Mouse (Mus musculus) mouse embryonic stem cell (cell line): ENCODE measurements at regions not wholly inside any gene's neighbourhood (a gene's known extent, or its start where the extent isn't known, plus 50 kb on each side); places are given as distances from the start of the nearest gene placed in this dataset.

ENCODE experiments used
- in situ Hi-C, 2 experiments: fragments of 300-500 bp; cut with MboI; formaldehyde crosslinking; loops; 1 replicate in 1 of 2; 3 replicates in 1 of 2; pipeline ENCODE4 v1.14.3; 2019 to 2020; ENCODE audit warnings: low sequenced_read_pairs in 2 of 2, low pct_unique_long_range_greater_than_20kb in 1 of 2, mixed read lengths in 1 of 2; ENCODE audit not compliant: unreplicated experiment in 1 of 2

DNA sequence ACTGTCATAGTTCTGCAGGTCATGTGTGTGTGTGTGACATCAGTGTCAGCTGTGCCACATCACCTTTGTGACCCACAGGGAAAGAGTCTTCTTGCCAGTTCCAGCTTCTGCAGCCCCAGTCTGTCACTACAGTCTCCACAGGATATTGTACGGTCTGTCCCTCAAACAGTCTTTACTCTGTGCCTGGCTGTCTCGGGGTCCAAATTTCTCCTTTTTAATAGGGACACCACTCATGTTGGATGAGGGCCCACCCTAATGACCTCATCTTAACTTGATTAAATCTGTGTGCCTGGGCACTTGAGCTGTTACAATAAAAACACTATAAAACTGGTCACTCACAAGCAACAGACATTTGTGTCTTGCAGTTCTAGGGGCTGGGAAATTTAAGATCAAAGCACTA lies 165.1 kb upstream of the Sox9 start:
- in situ Hi-C loops = no loop called here

DNA sequence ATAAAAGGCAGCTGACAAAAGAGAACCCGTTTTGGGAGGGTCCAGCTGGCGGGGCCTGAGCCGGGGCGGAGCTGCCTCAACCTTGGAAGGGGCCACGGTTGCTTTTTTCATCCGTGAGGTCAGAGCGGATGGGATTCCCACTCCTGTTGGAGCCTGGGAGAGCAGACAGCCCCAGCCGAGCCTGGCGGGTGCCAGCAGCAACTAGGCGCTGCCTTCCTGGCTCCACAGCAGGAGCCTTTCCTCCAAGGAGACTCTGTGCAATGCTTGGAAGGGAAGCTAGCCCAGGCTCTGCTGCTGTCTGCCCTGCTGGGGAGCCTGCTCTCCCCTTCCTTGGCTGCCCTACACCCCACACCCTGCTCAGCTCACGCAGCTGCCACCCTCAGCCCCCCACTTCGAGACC lies 161.1 kb upstream of the Sox9 start:
- in situ Hi-C loops = no loop called here

DNA sequence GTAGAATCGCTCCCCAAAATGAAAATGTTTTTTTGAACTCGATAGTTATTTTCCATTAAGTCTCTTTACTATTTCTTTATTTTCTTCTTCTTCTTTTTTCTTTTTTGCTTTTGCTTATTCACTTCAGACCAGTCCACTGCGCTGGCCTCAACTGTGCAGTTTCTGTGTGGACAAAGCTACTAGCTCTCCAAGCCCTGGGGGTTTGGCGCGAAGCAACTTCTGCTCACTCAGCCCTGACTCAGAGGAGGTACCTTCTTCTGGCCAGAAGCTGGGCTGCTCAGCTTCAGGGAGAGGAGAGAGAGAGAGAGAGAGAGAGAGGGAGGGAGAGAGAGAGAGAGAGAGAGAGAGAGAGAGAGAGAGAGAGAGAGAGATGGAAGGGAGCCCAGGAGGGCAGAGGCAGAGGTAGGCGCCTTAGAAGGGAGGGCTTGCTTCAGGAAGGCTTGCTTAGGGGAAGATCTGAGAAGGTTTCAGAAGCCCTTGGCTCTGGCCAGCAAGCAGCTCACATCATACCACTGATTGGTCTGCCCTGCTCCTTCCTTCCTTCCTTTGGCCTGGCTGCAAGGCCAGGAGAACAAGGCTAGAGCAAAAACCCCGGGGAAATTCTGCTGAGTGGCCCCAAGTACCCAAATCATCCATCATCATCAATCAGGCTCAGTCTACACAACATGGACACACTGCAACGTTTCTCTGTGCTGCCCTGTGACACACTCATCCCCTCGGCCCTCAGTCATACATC lies 160.5 kb upstream of the Sox9 start:
- in situ Hi-C loops = no loop called here

DNA sequence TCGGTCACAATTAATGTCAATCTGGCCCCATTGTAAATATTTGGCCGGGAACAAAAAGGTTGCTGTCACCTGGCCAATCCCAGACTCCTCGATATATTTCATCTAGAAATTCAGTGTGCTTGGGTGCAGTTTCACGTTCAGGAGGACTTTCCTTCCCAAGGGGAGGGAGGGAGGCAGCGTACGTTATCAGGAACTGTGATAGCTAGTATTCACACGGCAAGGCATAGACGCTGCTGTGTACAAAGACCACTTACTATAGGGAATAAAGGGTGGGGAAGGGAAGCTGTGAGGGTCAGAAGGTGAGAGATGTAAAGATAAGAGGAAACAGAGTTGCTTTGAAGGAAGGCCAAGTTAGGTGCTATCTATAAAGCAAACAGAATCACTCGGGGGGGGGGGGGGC lies 132.7 kb upstream of the Sox9 start:
- in situ Hi-C loops = no loop called here

DNA sequence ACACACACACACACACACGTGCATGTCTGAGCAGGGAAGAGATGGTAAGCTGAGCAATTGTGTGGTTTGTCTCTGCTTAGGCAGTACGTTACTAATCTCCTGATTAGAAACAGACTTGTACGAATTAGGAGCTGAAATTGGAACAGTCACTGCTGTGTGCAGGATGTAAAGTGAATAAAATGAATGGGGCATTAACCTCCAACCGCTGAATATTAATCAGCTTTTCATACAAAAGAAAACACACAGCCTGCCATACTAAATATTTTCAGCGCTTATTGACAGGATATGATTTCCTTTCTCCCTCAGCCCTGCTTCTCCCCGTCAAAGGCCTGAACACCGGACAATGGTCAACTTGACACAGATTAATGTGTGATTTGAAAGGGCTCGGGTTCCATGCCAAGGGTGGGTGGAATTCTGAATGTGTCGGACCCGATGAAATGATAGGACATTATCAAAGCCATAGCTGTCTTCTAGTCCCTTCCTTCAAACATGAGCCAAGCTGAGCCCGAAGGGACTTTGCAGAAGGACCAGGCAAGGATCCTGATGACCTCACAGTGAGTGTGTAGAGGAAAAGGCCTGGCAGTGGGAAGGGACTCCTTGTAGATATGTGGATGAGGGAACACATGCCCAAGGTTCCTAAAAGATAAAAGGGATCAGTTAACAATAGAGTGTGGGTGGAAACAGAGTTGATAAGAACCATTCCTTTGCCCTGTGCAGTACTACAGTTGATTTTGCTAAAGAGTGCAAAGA lies 124.4 kb upstream of the Sox9 start:
- in situ Hi-C loops = no loop called here

DNA sequence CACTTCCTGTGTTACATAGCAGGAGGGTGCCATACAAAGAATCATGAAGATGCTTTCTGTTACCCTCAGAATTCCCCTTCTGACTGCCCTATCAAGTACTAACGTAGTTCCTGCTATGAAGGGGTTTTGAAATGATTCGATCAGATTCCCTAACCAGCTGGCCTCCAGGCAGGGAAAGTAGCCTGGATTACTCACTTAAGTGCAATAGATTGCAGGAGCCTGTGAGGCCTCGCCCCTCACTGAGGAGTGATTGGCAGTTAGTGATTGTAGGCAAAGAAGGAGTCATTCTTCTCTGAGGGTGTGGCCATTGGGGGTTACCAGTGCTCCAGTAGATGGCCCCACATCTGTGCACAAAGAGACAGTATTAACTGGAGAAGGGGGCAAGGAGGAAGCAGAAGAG lies 122.1 kb upstream of the Sox9 start:
- in situ Hi-C loops = no loop called here

DNA sequence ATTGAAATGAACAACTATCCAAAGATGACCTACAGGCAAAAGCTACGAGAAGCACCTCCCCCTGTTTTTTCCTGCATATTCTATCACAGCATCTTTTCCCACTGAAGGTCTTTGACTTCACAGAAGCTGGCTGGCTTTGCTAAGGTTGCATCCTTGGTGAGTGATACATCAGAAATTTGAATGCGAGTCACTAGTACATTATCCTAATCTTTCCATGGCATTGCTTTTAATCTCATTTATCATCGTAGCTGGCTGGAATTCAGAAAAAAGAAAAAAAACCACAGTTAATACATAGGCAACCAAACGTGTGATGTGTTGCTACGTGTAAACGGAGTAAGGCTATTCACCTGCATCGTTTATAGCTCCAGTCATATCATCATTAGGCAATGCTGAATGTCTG lies 120.6 kb upstream of the Sox9 start:
- in situ Hi-C loops = no loop called here

DNA sequence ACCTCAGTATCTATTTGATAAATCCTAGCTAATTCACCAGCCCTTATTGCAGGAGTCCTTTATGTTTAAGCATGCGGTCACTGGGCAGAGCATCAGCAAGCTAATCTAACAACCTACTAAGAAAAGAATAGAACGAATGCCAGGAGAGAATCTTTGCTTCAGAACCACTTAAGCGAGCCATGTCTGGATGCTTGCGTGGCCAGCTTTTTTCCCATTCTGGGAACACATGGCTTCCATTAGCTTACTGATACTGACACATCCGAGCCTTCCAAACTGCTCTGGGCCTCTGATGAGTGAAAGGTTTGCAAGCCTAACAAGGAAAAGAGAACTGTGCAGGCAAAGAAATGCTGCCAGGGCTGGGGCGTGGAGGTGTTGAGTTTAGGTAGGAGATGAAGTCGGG lies 114.7 kb upstream of the Sox9 start:
- in situ Hi-C loops = no loop called here

DNA sequence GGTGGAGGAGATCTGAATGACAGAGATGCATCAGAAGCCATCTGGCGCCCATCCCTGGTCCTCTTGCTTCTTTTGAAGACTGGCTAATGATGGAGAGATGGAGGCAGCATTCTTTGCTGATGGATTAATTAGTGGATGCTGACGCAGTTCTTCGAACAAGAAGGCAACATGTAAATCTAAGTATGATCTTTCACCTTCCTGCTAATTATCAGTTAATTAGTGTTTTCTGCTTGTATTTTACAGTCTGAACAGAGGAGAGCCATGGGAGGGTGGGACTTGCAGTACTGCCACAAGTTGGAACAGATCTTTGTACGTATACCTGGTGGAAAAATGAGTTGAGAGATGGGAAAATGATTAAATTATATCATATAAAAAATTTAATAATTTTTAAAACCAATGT lies 109.9 kb upstream of the Sox9 start:
- in situ Hi-C loops = no loop called here

DNA sequence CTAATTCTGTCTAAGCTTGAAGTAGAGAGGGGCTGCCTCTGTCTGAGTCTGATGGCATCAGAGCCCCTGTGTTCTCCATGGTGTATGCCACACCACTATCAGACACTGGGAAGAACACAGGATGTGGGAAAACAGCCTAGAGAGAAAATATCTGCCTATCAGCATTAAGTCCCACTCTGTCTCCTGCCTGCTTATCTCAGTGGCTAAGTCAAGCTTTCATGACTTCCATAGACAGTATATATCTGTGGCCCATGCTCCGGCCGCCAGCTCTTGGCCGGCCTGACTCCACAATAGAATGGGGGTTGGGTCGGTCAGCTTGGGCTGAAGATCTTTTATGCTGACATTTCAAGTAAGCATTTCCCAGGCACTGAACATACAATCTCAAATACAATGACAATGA lies 92.0 kb upstream of the Sox9 start:
- in situ Hi-C loops = no loop called here

DNA sequence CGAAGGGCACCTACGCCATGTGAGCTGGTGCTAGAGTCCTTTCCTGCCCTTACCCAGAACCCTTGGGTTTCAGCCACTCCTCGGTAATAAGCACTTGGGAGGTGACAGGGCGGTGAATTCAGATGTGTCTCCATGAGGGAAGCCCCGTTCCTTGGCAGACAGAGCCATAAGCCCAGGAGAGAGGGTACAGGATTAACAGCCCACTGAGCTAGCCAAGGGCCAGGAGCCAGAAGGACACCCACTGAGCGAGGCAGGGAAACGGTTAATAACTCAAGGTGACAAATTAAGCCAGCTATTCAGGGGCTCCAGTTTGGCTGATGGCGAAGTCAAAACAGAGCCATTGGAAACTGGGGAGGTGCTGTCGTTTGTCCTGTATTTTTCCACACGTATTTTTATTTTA lies 75.9 kb upstream of the Sox9 start:
- in situ Hi-C loops = no loop called here

DNA sequence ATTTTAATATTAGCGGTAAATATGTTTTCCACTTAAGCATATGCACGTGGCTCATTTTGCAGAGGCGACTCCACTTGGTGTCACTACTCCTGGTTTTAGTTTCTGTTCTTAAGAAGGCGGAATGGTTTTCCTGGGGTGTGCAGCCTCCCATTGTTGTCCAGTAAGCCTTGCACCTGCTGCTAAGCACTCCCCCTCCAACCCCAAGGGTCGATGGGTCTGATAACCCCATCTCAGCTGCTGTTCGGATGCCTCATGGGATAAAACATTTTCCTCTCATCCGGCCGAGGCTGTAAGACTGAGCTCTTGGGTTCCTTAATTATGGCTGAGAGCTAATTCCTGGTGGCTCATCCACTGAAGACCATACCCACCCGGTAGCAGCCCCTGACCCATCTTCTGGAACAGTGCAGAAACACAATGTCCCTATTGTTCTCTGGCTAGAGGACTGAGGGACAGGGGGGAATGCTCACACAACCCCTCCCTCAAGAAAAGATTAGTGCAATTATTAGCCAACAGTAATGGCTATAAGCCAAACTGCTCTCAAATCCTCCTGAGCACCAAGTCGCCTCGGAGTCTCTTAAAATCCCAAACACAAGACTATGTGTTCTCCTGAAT lies 73.8 kb upstream of the Sox9 start:
- in situ Hi-C loops = no loop called here

DNA sequence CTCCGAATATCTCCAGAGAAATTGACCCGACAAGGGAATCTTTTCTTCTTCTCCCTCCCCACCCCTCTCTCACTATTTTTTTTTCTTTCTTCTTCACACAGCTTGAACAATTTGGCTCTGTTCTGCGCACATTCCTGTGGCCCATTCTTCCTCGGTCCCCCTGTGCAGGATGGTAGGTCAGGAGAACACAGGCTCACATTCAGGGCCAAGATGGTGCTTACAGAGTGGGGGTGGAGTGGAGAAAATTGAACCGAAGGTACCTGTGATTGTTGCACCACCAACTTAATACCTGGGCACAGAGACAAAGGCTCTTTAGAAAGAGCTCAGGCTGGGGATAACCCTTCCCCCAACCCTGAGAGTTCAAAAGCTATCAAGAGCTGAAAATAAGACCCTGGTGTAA lies 70.4 kb upstream of the Sox9 start:
- in situ Hi-C loops = no loop called here

DNA sequence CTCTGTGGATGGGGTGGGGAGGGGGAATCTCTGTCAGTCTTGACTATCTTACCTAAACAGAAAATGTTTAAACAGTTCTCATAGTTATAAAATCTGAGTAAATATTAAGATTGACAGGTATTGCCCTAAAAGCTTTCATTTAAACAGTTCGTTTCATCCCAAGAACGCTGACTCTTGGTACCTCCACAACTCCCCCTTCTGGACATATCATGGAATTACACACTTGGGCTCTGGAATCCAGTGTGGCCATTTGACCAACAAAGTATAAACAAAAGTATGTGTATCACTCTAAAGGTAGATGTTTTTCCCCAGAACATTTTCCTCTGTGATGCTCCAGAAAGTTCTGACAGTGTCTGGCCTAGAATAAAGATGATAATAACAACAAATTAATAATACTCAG lies 63.5 kb upstream of the Sox9 start:
- in situ Hi-C loops = no loop called here

DNA sequence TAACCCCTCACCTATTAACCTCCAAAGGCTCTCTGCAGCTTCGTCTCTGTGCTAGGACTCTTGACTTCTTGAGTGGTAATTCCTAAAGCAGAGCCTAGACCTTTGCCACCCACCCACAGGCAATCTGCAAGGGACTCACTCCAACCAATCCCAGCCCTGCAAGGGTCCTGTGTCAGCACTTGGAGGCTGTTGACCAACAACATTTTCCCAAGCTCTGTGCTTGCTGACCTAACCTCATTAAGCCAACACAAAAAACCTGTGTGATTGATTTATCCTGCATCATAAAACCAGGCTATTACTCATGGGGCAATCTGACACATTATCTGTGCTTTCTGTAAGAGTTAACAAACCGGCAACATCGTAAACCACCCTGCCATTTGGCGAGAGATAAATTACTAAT lies 61.4 kb upstream of the Sox9 start:
- in situ Hi-C loops = no loop called here

DNA sequence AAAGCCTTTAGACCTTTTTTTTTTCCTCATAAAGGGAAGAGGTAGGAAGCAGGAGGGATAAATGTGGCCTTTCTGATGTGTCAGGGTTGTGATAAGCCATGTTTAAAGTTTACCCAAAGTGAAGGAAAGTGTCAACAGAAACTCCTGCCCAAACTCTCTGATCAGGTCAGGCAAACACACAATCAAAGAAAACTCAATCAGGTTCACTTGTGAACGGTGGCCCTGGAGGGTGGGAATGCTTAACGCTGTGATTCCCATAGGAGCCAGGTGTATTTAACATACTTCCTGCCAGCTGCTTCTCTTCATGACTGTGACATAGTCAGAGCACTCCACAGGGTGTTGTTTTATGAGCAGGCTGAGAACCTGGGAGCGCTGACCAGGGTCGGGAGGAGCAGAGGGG lies 59.1 kb upstream of the Sox9 start:
- in situ Hi-C loops = no loop called here

DNA sequence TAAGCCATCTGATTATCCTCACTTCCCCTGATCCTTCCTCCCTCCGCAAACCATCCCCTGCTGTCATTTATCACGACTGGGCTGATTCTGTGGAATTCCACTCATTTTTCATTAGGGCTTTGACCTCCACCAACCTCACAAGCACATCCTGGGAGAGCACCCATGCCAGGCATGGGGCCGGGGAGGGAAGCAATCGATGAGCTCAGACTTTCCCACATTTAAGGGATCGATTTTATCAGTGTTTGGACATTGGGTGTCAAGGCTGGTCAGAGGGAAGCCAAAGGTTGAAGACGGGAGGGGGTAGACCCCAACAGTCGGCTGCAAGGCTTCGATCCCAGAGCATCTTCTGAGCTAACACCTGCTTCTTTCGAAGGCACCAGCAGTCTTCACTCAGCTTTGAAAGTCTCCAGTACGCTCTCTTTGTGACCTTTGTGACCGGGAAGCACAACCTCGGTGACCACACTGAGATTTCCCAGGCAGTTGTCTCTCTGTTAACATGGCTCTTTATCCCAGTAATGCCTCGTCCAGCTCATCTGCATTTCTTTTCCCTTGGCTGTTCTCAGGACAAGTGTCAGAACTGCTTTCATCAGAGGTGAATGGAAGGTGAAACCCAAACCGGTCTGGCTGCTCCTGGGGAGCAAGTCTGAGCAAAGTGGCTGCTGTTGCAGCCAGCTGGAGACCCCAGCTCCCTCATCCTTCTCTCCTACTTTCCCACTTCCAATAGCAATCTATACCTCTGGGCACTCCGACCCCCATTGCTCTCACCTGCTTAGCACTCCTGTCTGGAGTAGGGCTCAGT lies 53.7 kb upstream of the Sox9 start:
- in situ Hi-C loops = no loop called here
